Mouse (Mus musculus) heart, adult 2 months (tissue): Measurements from ENCODE around the gene Fchsd2.

ENCODE experiments used
- CTCF ChIP-seq: fragments of 200-600 bp; IDR thresholded peaks from 2 replicates; pipeline ENCODE4 v1.8.1; 2022; ENCODE audit warnings: antibody characterized with exemption, mild to moderate bottlenecking, moderate library complexity
- EP300 ChIP-seq: fragments of 200-500 bp; IDR thresholded peaks from 2 replicates; pipeline ENCODE4 v1.6.1; 2011; ENCODE audit warnings: low read depth, low read length, control low read depth; ENCODE audit not compliant: insufficient read depth
- POLR2A ChIP-seq: fragments of 200-500 bp; IDR thresholded peaks from 2 replicates; pipeline ENCODE4 v1.6.1; 2011; ENCODE audit warnings: mild to moderate bottlenecking, low read depth, low read length, control low read depth; ENCODE audit not compliant: insufficient read depth

DNA sequence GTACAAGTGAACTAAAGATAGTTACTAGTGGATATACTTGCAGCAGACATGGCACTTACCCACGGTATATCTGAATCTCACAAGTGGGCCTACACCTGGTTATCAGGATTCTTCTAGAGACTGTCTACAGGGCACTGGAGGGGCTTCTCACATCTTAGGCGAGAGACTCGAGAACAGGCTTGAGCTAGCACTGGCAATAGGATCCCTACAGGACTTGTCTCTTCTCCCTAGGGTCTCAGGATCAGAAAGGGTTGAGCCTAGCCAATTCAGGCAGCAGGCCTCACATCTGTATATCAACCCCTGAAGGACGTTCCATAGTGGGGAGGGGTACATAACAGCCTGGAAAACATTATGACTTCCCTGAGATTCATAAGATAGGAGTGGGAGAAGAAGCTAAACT lies 194.2 kb downstream of the Fchsd2 start:
- no peak for TF ChIP-seq POLR2A
- no peak for TF ChIP-seq CTCF
- no peak for TF ChIP-seq EP300
